Mouse (Mus musculus): ENCODE data around the gene Tmem184b. TPM values are rescaled to one million over a fixed set of nuclear protein-coding genes. Genes with fewer than 3 reads are reported as not detected.
A peak's percentile ranks its signal among the peaks of the same experiment; 100 is the strongest.

Gene Tmem184b
- polyA plus RNA-seq, 1 experiment = 69.0 TPM

GRCm38 (mm10) chr15:79357036-79357911 is 46.1 kb downstream of the Tmem184b start:
- H3K36me3 ChIP-seq (ENCODE audit: control insufficient read depth, insufficient read depth, low read length) = no peaks in the 10 kb centered on the region
- DNase-seq = peak; percentile 78
- WGBS = 1% methylated on average over 75 of the region's 77 CpGs
- H3K4me1 ChIP-seq (ENCODE audit: control insufficient read depth, insufficient read depth, low read length) = peaks cover 18% of the 10 kb centered on the region
- H3K4me3 ChIP-seq (ENCODE audit: insufficient read depth, low read depth, low read length) = peak overlapping the region; percentile 50
- no peaks in the 10 kb centered on the region for H3K27me3 ChIP-seq (replicated peaks; ENCODE audit: control insufficient read depth, insufficient read depth, low read length)
- H3K27ac ChIP-seq (ENCODE audit: insufficient read depth, low read depth, low read length) = peak overlapping the region; percentile 2; the same call in 1 of the 2 replicates
- TF ChIP-seq POLR2A (IDR thresholded peaks at IDR 0.05; ENCODE audit: low read depth, low read length) (no peak), CTCF (conservative IDR thresholded peaks at IDR 0.05; ENCODE audit: insufficient read depth, insufficient read length, low read depth, low read length) (no peak)

- H3K4me3 ChIP-seq (ENCODE audit: insufficient read depth, low read depth, low read length) = no peak overlapping the region
- DNase-seq = no peak
- no peaks in the 10 kb centered on the region for H3K27me3 ChIP-seq (replicated peaks; ENCODE audit: control insufficient read depth, insufficient read depth, low read length)
- peaks cover 18% of the 10 kb centered on the region for H3K4me1 ChIP-seq (ENCODE audit: control insufficient read depth, insufficient read depth, low read length)
- TF ChIP-seq CTCF (conservative IDR thresholded peaks at IDR 0.05; ENCODE audit: insufficient read depth, insufficient read length, low read depth, low read length) = no peak
- no peak for TF ChIP-seq POLR2A (IDR thresholded peaks at IDR 0.05; ENCODE audit: low read depth, low read length)
- H3K36me3 ChIP-seq (ENCODE audit: control insufficient read depth, insufficient read depth, low read length) = no peaks in the 10 kb centered on the region
- 87% methylated on average over 8 of the region's 8 CpGs for WGBS
- H3K27ac ChIP-seq (ENCODE audit: insufficient read depth, low read depth, low read length) = no peak overlapping the region
These were observed 46.9 kb downstream of the Tmem184b start for GRCm38 (mm10) chr15:79356481-79356880.

GRCm38 (mm10) chr15:79354619-79355018 is 48.8 kb downstream of the Tmem184b start:
- TF ChIP-seq CTCF (conservative IDR thresholded peaks at IDR 0.05; ENCODE audit: insufficient read depth, insufficient read length, low read depth, low read length) (no peak), POLR2A (IDR thresholded peaks at IDR 0.05; ENCODE audit: low read depth, low read length) (no peak)
- Histone ChIP-seq H3K4me3 (ENCODE audit: insufficient read depth, low read depth, low read length) (no peak overlapping the region), H3K4me1 (ENCODE audit: control insufficient read depth, insufficient read depth, low read length) (peaks cover 11% of the 10 kb centered on the region; the same call in 1 of the 2 replicates), H3K27me3 (replicated peaks; ENCODE audit: control insufficient read depth, insufficient read depth, low read length) (no peaks in the 10 kb centered on the region), H3K27ac (ENCODE audit: insufficient read depth, low read depth, low read length) (no peak overlapping the region), H3K36me3 (ENCODE audit: control insufficient read depth, insufficient read depth, low read length) (no peaks in the 10 kb centered on the region)
- WGBS = 74% methylated on average over 4 of the region's 4 CpGs
- DNase-seq = no peak

DNA sequence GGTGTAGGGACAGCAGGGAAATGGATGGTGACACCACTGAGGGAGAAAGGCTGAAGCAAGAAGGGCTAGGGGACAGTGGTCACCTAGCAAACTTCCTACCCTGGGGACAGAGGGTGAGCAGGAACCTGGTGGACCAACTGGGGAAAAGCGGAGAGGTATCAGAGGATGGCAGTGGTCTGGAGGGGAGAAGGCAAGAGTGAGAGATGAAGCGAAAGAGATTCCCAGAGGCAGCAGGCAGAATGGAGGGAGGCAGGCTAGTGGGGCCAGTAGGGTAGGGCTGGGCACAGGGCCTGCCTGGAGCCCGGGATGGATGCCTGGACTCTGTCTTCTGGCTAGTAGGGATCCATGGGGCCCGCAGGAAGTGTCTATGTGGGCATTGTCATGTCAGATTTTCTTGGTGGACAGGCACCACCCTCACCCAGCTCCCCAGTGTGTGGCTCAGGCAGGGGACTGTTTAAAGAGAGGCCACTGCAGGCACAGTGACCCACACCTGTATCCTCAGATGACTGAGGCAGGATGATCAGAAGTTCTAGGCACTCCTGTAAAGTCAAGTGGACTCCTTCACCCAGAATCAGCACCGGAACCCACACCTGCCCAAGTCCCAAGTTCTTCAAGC is 49.6 kb downstream of the Tmem184b start:
- no peak overlapping the region for H3K27ac ChIP-seq (ENCODE audit: insufficient read depth, low read depth, low read length)
- no peak overlapping the region for H3K4me3 ChIP-seq (ENCODE audit: insufficient read depth, low read depth, low read length)
- 93% methylated on average over 5 of the region's 5 CpGs for WGBS
- H3K27me3 ChIP-seq (replicated peaks; ENCODE audit: control insufficient read depth, insufficient read depth, low read length) = no peaks in the 10 kb centered on the region
- peaks cover 11% of the 10 kb centered on the region; the same call in 1 of the 2 replicates for H3K4me1 ChIP-seq (ENCODE audit: control insufficient read depth, insufficient read depth, low read length)
- H3K36me3 ChIP-seq (ENCODE audit: control insufficient read depth, insufficient read depth, low read length) = no peaks in the 10 kb centered on the region
- TF ChIP-seq POLR2A (IDR thresholded peaks at IDR 0.05; ENCODE audit: low read depth, low read length) = no peak
- no peak for TF ChIP-seq CTCF (conservative IDR thresholded peaks at IDR 0.05; ENCODE audit: insufficient read depth, insufficient read length, low read depth, low read length)
- DNase-seq = no peak

GRCm38 (mm10) chr15:79352479-79352878 is 50.9 kb downstream of the Tmem184b start:
- WGBS = 82% methylated on average over 6 of the region's 6 CpGs
- TF ChIP-seq CTCF (conservative IDR thresholded peaks at IDR 0.05; ENCODE audit: insufficient read depth, insufficient read length, low read depth, low read length) = no peak
- TF ChIP-seq POLR2A (IDR thresholded peaks at IDR 0.05; ENCODE audit: low read depth, low read length) = no peak
- no peak for DNase-seq
- Histone ChIP-seq H3K27me3 (replicated peaks; ENCODE audit: control insufficient read depth, insufficient read depth, low read length) (no peaks in the 10 kb centered on the region), H3K4me3 (ENCODE audit: insufficient read depth, low read depth, low read length) (no peak overlapping the region), H3K27ac (ENCODE audit: insufficient read depth, low read depth, low read length) (no peak overlapping the region), H3K36me3 (ENCODE audit: control insufficient read depth, insufficient read depth, low read length) (no peaks in the 10 kb centered on the region), H3K4me1 (ENCODE audit: control insufficient read depth, insufficient read depth, low read length) (peaks cover 15% of the 10 kb centered on the region)

DNA sequence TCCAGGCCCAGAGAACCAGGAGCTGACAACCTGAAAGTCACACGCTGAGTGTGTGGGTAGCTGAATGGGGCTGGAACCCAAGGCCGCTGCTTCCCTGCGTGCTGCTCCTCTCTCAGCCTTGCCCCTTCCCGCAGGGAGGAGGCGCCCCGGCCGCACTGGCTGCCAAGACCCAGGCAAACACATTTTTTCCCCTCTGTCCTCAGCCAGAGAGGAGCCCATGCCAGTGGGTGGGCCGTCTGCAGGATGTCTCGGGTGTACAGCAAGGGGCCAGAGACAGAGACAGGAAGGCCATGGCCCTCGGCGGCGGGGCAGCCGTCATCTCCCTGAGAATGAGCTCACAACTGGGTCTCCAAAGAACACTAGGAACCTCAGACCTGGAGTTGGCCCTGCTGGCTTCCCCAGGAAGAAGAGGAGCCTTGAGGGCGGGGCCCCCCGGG is 52.0 kb downstream of the Tmem184b start:
- no peak for TF ChIP-seq POLR2A (IDR thresholded peaks at IDR 0.05; ENCODE audit: low read depth, low read length)
- no peak for TF ChIP-seq CTCF (conservative IDR thresholded peaks at IDR 0.05; ENCODE audit: insufficient read depth, insufficient read length, low read depth, low read length)
- H3K27me3 ChIP-seq (replicated peaks; ENCODE audit: control insufficient read depth, insufficient read depth, low read length) = no peaks in the 10 kb centered on the region
- H3K27ac ChIP-seq (ENCODE audit: insufficient read depth, low read depth, low read length) = no peak overlapping the region
- WGBS = 40% methylated on average over 15 of the region's 15 CpGs
- DNase-seq = peak; percentile 80
- H3K36me3 ChIP-seq (ENCODE audit: control insufficient read depth, insufficient read depth, low read length) = no peaks in the 10 kb centered on the region
- peaks cover 7% of the 10 kb centered on the region for H3K4me1 ChIP-seq (ENCODE audit: control insufficient read depth, insufficient read depth, low read length)
- H3K4me3 ChIP-seq (ENCODE audit: insufficient read depth, low read depth, low read length) = no peak overlapping the region

GRCm38 (mm10) chr15:79350866-79351265 is 52.5 kb downstream of the Tmem184b start:
- WGBS = 93% methylated on average over 4 of the region's 4 CpGs
- no peak overlapping the region for H3K4me3 ChIP-seq (ENCODE audit: insufficient read depth, low read depth, low read length)
- TF ChIP-seq CTCF (conservative IDR thresholded peaks at IDR 0.05; ENCODE audit: insufficient read depth, insufficient read length, low read depth, low read length) = no peak
- TF ChIP-seq POLR2A (IDR thresholded peaks at IDR 0.05; ENCODE audit: low read depth, low read length) = no peak
- peaks cover 7% of the 10 kb centered on the region for H3K4me1 ChIP-seq (ENCODE audit: control insufficient read depth, insufficient read depth, low read length)
- H3K36me3 ChIP-seq (ENCODE audit: control insufficient read depth, insufficient read depth, low read length) = no peaks in the 10 kb centered on the region
- H3K27me3 ChIP-seq (replicated peaks; ENCODE audit: control insufficient read depth, insufficient read depth, low read length) = no peaks in the 10 kb centered on the region
- no peak overlapping the region for H3K27ac ChIP-seq (ENCODE audit: insufficient read depth, low read depth, low read length)
- no peak for DNase-seq

Data from kidney, adult 2 months (tissue).